In genomic region chr7:97519935-97520334, GRCm38 (mm10) we compare ENCODE assay signal across 14 mouse cellular contexts. TPM values are rescaled to one million over a fixed set of nuclear protein-coding genes. Genes with fewer than 3 reads are reported as not detected.
DNase-seq lines count a peak whose midpoint lies in the region; ATAC-seq and TF ChIP-seq lines count a peak whose summit lies in the region.
"Had no signal": no experiment of that assay in that cellular context is flagged by ENCODE, and none has a peak within 500 bp of the region (broad histone marks: within the 10 kb centered on the region; RNA-seq: fewer than 3 reads in every experiment).

No protein-coding gene starts in this region.

- peak; percentile 37 for DNase-seq in heart, adult 11 months
- DNase-seq in heart, embryonic 10.5 days (ENCODE audit: low spot score) = no peak
- DNase-seq in layer of hippocampus, adult 9-10 months (ENCODE audit: low spot score) = peak; percentile 20
- no peak for DNase-seq in layer of hippocampus, postnatal 25 days (ENCODE audit: extremely low spot score in 1 of 2, low spot score in 1 of 2)
- peak; percentile 31 to 49 for DNase-seq in right cerebral cortex, postnatal 10 days (ENCODE audit: low spot score in 2 of 2)
- no peak for DNase-seq in right cerebral cortex, postnatal 25 days
- peak; percentile 51 for DNase-seq in forebrain, postnatal 0 days
- no peak for DNase-seq in thymus, adult 2 months
- DNase-seq: cerebellum, adult 9-11 months; heart, postnatal 4 days; liver, embryonic 13.5 days had no signal

- 91% methylated on average over 2 of the region's 2 CpGs for WGBS in heart, embryonic 10.5 days
- WGBS in forebrain, postnatal 0 days = 26% methylated on average over 2 of the region's 2 CpGs
- WGBS in thymus, adult 2 months = 99% methylated on average over 2 of the region's 2 CpGs

- ATAC-seq in forebrain, postnatal 0 days = peak; percentile 47

- TF ChIP-seq CTCF in forebrain, postnatal 0 days (IDR thresholded peaks at IDR 0.05; ENCODE audit: low read depth) = no peak
- no peak for TF ChIP-seq CTCF in thymus, adult 2 months (IDR thresholded peaks at IDR 0.05; ENCODE audit: borderline replicate concordance, control insufficient read depth, extremely low read depth, insufficient read depth, low read length, poor library complexity)

- H3K4me3 ChIP-seq in heart, embryonic 10.5 days = no peak overlapping the region
- no peak overlapping the region for H3K4me3 ChIP-seq in forebrain, postnatal 0 days (ENCODE audit: low read depth, low read length)
- H3K4me3 ChIP-seq in thymus, adult 2 months (ENCODE audit: control insufficient read depth, insufficient read depth, low read length) = no peak overlapping the region
- H3K4me3 ChIP-seq: kidney, embryonic 15.5 days; liver, embryonic 13.5 days; lung, embryonic 15.5 days had no signal

- H3K4me2 ChIP-seq in forebrain, postnatal 0 days (ENCODE audit: low read depth) = no peak overlapping the region
- H3K4me2 ChIP-seq: kidney, embryonic 15.5 days; liver, embryonic 13.5 days; lung, embryonic 15.5 days had no signal

- no peak for TF ChIP-seq POLR2A in thymus, adult 2 months (IDR thresholded peaks at IDR 0.05; ENCODE audit: control insufficient read depth, extremely low read depth, insufficient read depth, low read length, poor library complexity)

- H3K36me3 ChIP-seq in heart, embryonic 10.5 days = peaks cover 62% of the 10 kb centered on the region
- peaks cover 29% of the 10 kb centered on the region for H3K36me3 ChIP-seq in forebrain, postnatal 0 days (ENCODE audit: insufficient read depth)
- peaks cover 32% of the 10 kb centered on the region for H3K36me3 ChIP-seq in thymus, adult 2 months (ENCODE audit: control insufficient read depth, insufficient read depth, low read length)

- no peaks in the 10 kb centered on the region for H3K4me1 ChIP-seq in heart, embryonic 10.5 days
- H3K4me1 ChIP-seq in forebrain, postnatal 0 days (ENCODE audit: insufficient read depth) = no peaks in the 10 kb centered on the region
- H3K4me1 ChIP-seq in thymus, adult 2 months (replicated peaks; ENCODE audit: control insufficient read depth, insufficient read depth, low read length) = no peaks in the 10 kb centered on the region
- H3K4me1 ChIP-seq: kidney, embryonic 15.5 days; liver, embryonic 13.5 days; lung, embryonic 15.5 days had no signal

- no peaks in the 10 kb centered on the region for H3K9me3 ChIP-seq in heart, embryonic 10.5 days
- H3K9me3 ChIP-seq in forebrain, postnatal 0 days (ENCODE audit: low read length) = no peaks in the 10 kb centered on the region
- H3K9me3 ChIP-seq: kidney, embryonic 15.5 days; liver, embryonic 13.5 days; lung, embryonic 15.5 days had no signal

- no peak overlapping the region for H3K9ac ChIP-seq in forebrain, postnatal 0 days
- H3K9ac ChIP-seq: kidney, embryonic 15.5 days; liver, embryonic 13.5 days; lung, embryonic 15.5 days had no signal

- H3K27ac ChIP-seq in heart, embryonic 10.5 days = no peak overlapping the region
- no peak overlapping the region; the same call in 1 of the 2 replicates for H3K27ac ChIP-seq in forebrain, postnatal 0 days (ENCODE audit: low read depth, low read length)
- no peak overlapping the region for H3K27ac ChIP-seq in thymus, adult 2 months (ENCODE audit: control insufficient read depth, insufficient read depth, low read length)
- H3K27ac ChIP-seq: kidney, embryonic 15.5 days; liver, embryonic 13.5 days; lung, embryonic 15.5 days; macrophage had no signal

- no peaks in the 10 kb centered on the region for H3K27me3 ChIP-seq in heart, embryonic 10.5 days (ENCODE audit: insufficient read depth, poor library complexity, severe bottlenecking)
- no peaks in the 10 kb centered on the region for H3K27me3 ChIP-seq in forebrain, postnatal 0 days (ENCODE audit: insufficient read depth, low read length)
- no peaks in the 10 kb centered on the region for H3K27me3 ChIP-seq in thymus, adult 2 months (ENCODE audit: control insufficient read depth, insufficient read depth, low read length)
- H3K27me3 ChIP-seq: kidney, embryonic 15.5 days; liver, embryonic 13.5 days; lung, embryonic 15.5 days had no signal

RNA-seq across cellular contexts. Expression of gene Ints4, which starts 39.2 kb away (rescaled TPM):
- polyA plus RNA-seq in heart, embryonic 10.5 days (2016; fragmentation: Nextera tagmentation; extraction: Ambion mirVana) = 45.6 and 48.5 TPM in 2 replicates
- total RNA-seq in layer of hippocampus, postnatal 25 days (2021) = 10 to 100 TPM; 27.0 to 31.4 TPM
- total RNA-seq in forebrain, postnatal 0 days (2014; rRNA removed) = 30.0 and 36.0 TPM in 2 replicates
- 25.6 and 29.0 TPM in 2 replicates for polyA plus RNA-seq in forebrain, postnatal 0 days (2015; fragmentation: Nextera tagmentation; extraction: Ambion mirVana)
- 68.4 and 77.5 TPM in 2 replicates for polyA plus RNA-seq in thymus, adult 2 months (2012; rRNA removed)

RNA-seq across cellular contexts. Expression of gene Aamdc, which starts 59.4 kb away (rescaled TPM):
- polyA plus RNA-seq in heart, embryonic 10.5 days (2016; fragmentation: Nextera tagmentation; extraction: Ambion mirVana) = 30.6 and 32.9 TPM in 2 replicates
- total RNA-seq in layer of hippocampus, postnatal 25 days (2021) = 10 to 100 TPM; 50.1 to 51.7 TPM
- 25.7 and 37.0 TPM in 2 replicates for total RNA-seq in forebrain, postnatal 0 days (2014; rRNA removed)
- 56.6 and 59.3 TPM in 2 replicates for polyA plus RNA-seq in forebrain, postnatal 0 days (2015; fragmentation: Nextera tagmentation; extraction: Ambion mirVana)
- polyA plus RNA-seq in thymus, adult 2 months (2012; rRNA removed) = 17.8 and 20.0 TPM in 2 replicates

RNA-seq across cellular contexts. Expression of gene Rsf1, which starts 59.8 kb away (rescaled TPM):
- 15.8 and 17.7 TPM in 2 replicates for polyA plus RNA-seq in heart, embryonic 10.5 days (2016; fragmentation: Nextera tagmentation; extraction: Ambion mirVana)
- total RNA-seq in layer of hippocampus, postnatal 25 days (2021) = 10 to 100 TPM; 38.9 to 48.7 TPM
- total RNA-seq in forebrain, postnatal 0 days (2014; rRNA removed) = 19.7 and 27.8 TPM in 2 replicates
- 13.7 and 22.1 TPM in 2 replicates for polyA plus RNA-seq in forebrain, postnatal 0 days (2015; fragmentation: Nextera tagmentation; extraction: Ambion mirVana)
- 4.6 and 5.8 TPM in 2 replicates for polyA plus RNA-seq in thymus, adult 2 months (2012; rRNA removed)

Comparison
In these comparisons a context has a peak if more than half of its experiments do, and no peak if none do; other contexts are left out.
1. DNase-seq: peak in heart, adult 11 months (single experiment), layer of hippocampus, adult 9-10 months (single experiment), right cerebral cortex, postnatal 10 days (2 of 2) and forebrain, postnatal 0 days (single experiment); none in heart, embryonic 10.5 days (single experiment), layer of hippocampus, postnatal 25 days (0 of 2), right cerebral cortex, postnatal 25 days (single experiment) and thymus, adult 2 months (single experiment).